Mouse (Mus musculus): ENCODE measurements at regions not wholly inside any gene's neighbourhood (a gene's known extent, or its start where the extent isn't known, plus 50 kb on each side); places are given as distances from the start of the nearest gene placed in this dataset.
A peak's percentile ranks its signal among the peaks of the same experiment; 100 is the strongest.

DNA sequence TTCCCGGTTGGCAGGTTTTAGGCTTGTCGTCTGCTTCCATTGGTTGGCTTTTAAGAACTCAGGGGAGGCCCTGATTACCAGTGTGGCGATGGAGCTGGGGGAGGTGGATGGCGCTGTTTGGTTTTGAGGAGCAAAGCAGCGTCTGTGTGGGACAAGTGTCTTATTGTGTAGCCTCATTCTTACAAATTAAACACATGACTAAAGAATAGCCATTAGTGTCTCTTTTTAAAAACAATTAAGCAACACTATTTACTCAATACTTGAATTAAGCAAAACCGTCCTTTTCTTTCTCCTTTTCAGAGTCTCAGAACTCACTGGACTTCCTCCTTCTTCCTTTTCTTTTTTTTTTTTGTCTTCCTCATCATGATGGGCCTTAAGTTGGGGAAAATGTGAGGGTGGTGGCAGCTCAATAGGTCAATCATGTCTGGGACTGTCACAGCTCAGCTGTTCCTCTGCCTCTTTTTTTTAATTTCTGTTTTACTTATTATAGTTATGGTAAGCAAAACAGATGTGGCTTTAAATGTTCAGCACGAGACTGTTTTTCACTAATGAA is 89.1 kb downstream of the Kcnrg start:
- no peak for DNase-seq

DNA sequence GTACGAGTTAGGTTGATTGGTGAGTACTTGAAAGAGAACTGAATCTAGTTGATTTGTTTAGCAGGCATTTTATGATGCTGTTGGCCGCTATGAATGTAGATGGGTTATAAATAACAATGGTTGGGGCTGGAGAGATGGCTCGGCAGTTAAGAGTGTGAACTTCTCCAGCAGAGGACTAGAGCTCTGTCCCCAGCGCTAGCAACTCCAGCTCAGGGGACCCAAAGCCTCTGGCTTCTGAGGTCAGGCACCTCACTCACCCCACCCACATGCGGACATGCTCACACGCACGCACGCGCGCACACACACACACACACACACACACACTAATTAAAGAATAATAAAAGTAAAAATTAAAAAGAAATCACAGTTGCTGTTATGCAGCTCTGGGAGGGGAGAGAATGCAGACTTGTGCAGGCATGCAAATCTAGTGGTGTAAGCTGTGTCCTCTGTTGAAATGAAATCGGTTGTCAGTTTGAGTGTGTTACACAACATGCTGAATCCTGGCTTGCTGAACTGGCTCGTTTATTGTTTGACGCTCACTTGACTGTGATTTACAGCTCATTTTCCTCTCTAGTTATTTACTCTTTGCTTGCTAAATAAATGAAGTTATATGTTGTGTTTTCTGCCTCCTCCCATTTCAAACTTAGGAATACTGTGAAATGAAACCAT is 89.8 kb downstream of the Kcnrg start:
- no peak for DNase-seq

DNA sequence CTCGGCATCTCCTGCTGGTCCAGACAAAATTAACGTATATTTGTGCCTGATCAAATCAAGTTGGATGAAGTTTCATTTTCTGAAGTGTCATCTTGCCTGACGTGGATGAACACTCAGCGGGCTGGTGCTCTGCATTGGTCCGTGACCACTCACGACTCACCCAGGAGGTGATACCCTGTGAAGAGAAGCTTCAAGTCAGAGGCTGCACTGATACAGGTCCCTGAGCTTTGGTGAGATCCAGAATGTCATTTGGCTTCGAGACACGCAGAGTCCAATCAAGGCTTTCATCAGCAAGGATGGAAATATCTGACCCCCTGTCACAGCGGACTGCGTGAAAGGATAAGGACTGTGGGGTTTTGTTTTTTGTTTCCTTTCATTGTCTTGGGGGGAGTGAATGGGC is 90.4 kb downstream of the Kcnrg start:
- no peak for DNase-seq

DNA sequence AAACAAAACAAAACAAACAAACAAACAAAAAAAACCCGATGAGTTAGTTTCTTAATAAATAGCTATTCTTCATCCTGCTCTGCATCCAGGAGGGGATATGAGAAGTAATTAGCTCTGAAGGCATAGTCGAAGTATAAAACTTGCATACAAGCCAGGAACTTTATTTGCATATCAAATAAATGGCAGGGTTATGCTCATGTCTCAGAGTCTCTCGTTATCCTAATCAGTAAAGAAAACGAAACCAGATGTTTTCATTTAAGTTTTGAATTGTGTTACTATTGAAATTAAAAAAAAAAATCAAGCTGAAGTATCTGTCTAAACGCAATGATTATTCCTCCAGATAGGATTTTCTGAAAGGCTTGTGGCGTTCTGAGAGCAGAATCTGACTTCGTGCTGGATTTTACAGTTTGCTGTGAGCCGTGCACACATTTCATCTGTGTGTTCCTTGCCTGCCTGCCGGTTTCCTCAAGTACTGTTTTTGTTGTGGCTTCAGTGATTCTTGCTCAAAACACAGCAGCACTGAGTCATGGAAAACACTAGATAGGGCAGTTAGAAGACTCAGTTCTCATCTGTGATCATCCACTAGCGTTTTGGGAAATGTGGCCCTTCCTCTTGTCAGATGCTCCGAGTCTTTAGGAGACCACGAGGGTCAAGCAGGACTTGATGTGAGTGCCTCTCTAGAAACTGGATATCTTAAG is 91.2 kb downstream of the Kcnrg start:
- no peak for DNase-seq

DNA sequence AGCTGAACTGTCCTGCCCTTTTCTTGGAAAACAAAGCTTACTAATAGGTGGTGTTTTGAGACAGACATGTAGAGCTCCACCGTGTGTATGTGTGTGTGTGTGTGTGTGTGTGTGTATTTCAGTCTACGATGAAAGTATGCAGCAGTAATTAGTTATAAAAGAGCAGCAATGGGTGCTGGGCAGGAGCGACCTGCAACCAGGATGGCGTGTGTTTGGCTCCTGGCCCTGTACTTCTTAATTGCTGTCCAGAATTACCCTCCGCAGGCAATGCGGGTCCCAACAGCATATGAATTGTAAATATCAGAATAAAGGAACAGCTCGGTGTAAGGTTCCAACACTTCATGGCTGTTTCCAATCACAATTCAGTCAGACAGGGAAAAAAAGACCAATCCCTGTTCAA is 92.4 kb downstream of the Kcnrg start:
- no peak for DNase-seq

DNA sequence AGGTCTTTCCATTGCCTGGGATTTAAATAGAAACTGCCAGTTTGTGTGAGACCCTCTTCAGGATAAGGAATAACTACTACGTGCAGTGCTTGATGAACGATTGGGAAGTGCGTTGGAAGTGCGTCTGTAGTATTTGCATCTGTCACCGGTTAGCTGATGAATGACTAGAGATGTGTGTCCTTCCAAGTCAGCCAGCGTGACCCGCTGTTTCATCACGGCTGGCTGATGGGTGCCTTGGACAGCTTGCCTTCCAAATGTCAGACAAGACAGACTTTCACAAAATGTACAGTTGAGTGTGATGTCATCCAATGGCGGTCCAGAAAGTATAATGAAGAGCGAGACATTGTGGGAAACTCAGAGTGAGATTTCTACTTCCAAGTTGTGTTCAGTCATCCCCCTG is 93.9 kb downstream of the Kcnrg start:
- DNase-seq = no peak

DNA sequence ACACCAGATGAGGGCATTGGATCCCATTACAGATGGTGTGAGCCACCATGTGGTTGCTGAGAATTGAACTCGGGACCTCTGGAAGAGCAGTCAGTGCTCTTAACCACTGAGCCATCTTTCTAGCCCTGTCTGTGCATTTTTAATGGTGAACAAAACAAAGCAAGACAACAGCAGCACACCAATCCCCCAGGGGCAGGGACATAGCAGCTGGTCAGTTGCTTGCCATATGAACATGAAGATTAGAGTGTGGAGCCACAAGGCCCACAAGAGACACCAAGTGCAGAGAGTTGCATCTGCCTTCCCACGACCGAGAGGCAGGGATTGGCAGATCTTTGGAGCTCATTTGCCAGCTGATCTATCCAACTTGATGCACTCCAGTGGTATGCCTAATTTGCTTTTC is 96.7 kb downstream of the Kcnrg start:
- no peak for DNase-seq

DNA sequence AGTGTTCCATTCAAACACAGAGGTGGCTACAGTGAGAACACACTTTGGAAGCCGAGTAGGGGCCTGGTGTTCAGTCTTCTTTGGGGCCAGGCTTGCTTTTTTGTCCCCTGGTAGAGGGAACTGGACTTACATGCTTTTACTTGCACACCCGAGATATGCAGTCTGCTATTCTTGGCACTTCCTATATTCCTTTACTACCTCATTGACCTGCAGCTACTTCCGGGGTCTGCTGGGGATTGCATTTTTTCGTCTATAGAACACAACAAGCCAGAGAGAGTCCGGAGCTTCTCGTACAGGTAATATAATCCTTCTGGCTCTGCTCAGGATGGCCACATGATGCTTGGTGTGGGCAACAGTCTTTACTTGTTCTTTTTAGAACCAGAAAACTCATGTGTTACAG is 99.7 kb downstream of the Kcnrg start:
- no peak for DNase-seq

DNA sequence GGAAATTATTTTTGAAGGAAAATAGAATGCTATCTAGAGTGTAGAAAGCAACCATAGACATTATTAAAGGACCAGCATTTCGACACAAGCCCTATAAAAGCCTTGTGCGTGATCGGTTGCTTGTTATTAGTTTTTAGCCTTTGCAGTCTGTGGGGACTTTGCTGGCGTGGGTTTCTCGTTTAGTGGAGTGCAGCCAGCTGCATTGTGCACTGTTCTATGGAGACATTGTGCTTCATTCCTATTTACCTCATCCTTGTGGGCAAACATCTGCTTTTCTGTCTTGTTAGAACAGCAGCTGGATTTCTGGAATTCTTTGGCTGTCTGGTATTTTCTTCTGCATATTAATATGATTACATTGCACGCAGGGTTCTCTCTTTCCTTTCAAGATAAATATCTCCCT is 101.1 kb downstream of the Kcnrg start:
- DNase-seq = no peak

DNA sequence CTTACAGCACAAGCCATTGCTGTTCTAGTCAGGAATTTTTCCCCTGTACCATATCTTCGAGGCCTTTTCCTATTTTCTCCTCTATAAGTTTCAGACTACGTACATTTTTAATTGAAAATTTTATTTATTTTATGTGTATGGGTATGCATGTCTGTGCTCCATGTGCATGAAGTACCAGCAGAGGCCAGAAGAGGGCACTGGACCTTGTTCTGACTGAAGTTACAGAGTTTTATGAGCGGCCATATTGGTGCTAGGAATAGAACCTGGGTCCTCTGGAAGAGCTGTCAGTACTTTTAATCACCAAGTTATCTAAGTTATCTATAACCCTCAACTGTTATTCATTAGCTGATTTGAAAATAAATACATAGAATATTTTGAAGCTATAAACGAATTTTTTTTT is 108.5 kb downstream of the Kcnrg start:
- no peak for DNase-seq

DNA sequence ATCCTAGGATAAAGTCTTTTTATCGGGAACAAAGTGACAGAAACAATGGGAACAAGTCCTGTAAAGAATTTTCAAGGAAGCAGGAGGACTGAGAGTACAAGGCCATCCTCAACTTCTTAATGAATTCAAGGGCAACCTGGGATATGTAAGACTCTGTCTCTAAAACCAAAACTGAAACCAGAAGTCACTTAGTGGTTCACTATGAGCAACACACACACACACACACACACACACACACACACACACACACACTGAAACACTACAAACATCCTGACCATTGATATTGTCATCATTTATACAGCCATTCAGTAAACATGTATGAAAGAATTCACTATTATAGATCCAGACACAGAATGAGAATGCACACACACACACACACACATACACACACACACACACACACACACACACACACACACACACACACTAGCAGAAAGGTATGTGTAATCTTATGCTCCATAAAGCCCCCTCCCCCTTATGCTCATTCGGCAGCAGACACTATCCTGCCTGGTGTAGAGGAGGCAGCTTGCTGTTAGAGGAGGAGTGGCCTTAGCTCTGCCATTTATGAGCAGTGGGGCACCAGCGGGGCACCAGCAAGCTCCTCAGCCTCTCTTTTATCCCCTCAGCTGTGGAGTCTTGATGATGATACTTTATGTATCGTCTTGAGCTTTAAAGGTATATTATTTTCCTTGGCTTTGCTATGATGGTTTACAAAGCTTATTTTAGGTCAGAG is 111.3 kb downstream of the Kcnrg start:
- no peak for DNase-seq

DNA sequence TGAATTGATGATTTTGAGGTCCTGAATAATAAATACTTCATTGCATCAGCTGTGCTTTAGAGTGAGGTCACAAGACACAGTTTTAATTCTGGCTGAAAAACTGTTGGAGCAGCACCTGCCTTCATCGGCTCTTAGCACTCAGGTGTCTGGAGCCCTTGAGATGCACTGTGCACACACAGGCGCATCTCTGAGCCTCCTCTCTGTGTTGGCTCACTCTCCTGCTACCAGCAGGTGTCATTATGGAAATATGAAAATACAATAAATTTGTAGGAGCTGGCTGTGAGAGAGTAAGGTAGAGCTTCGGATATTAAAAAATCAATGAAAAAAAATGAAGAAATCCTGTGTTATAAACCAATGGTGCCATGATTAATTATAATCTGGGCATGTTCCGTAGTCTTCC is 114.0 kb downstream of the Kcnrg start:
- DNase-seq = no peak

DNA sequence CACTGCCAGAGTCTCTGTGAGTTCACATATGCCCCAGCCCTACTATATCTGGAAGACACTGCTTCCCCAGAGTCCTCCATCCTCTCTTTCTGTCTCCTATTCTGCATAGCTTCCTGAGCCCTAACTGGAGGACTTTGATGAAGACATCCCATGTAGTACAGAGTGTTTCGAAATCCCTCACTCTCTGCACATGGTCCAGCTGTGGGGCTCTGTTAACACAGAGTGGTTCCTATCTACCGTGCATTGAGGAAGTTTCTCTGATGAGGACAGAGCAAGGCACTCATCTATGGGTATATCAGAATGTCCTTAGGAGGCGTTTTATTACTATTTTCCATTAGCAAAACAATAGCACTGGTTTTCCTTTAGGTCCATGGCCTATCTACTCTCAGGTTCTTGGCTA is 117.7 kb downstream of the Kcnrg start:
- no peak for DNase-seq

DNA sequence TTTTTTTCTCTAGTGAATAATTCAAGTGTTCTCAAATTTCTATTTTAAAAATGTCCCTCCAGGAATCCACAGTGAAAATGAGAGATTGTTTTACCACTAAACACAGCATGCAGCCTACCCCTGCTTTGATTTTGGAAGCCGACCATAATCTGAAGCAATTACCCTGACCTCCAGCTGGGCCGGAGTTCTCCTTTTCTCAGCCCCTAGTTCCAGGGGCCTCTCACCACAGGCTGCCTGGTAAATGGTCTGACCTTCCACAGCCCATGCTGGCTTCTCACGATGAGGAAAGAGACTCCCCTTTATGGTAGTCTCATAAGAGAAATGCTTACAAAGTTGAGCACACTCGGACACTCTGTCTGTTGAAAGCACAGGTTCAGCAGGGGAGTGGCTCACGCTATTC is 121.3 kb downstream of the Kcnrg start:
- no peak for DNase-seq

DNA sequence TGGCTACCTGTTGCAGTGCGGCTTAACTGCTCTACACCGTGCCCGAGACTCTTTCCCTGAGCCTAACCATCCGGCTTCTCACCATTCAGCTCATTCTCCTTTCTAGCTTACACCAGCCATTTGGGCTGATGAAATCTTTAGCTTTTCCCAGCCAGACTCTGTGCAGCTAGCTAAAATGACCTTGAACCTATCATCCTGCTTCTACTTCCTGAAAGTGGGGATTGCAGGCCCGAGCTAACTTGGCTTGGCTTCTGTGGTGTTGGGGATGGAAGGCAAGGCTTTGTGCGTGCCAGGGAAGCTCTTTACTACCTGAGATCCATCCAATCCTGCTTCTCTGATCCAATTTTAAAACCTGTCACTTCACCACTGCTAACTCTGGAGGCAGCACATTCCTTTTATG is 128.3 kb downstream of the Kcnrg start:
- no peak for DNase-seq

DNA sequence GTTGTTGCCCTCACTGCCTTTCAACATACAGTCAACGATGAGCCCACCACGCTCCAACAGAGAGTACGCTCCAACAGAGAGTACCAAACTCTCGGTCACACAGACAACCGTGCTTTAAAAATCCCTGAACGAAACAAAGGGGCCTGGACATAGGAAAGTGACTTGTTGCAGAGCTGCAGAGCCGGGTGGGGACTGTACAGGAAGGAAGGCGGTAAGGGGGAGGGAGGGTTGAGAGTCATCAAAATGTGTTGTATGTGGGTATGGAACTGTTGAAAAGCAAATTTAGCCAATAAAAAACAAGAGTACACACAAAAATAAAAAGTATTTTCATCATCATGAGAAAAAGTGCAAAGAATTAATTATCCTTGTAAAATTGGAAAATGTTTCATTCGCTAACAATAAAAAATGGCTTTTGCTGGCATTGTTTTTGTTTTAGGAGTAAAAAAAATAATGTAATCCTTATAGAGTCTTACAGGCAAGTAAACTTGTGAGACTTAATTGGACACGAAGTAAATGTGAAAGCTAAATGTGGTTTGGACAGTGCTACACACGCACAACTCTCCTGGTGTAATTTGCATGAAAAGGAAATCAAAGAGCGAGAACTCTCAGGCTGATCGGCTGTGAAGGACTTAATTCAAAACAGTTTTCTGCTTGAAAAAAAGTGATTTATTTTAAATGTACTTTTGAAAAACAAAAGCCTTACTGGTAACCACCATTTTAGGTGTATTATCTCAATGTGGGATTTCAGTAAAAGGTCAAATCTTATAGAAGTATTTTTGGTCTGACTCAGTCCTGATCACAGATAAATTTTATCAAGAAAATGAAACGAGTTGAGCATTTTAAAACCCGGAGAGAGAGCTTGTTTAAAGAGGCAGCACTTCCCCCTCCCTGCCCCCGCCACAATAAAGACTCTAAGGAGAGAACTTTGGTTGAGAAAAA is 129.4 kb downstream of the Kcnrg start:
- DNase-seq = no peak

DNA sequence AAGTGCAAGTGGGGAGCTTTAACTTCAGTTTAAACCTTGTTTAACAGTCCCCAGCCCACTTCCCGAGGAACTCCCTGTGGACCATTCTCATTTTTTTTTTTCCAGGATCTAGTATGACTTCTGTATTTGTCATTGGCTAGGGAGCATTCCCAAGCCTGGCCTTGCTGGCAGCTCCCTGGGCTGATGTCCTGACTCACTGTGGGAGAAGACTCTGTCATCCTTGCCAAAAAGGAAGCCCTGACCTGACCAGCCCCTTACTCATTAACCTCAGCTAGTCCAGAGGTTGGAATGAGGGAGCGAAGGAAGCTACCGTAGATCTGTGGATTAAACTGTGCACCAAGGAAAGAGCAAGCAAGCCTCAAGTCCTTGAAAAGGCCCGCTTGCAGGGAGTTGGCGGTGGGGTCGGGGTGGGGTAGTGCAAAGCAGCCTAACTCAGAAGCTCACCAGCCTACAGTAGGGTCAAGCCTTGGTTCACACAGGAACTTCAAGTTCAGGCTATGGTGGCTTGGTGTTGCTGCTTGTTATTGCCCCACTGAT is 130.3 kb downstream of the Kcnrg start:
- DNase-seq = no peak

DNA sequence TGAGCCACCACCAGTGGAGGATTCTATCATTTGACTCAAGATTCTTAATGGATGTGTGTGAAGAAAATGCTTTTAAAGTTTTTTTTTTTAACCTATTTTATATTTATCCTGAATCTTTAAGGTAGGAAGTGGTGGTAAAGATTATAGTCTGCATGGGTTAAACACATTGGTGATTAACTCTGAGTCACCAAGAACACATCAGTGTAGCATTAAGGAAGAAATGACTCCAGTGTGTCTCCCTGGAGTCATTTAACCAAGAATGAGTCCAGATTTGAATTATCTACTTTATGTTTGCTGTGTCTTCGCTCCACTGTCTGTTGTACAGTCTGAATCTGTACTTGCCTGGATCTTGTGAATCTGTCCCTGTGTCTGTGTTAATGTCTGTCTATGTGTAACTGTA is 132.2 kb downstream of the Kcnrg start:
- no peak for DNase-seq

DNA sequence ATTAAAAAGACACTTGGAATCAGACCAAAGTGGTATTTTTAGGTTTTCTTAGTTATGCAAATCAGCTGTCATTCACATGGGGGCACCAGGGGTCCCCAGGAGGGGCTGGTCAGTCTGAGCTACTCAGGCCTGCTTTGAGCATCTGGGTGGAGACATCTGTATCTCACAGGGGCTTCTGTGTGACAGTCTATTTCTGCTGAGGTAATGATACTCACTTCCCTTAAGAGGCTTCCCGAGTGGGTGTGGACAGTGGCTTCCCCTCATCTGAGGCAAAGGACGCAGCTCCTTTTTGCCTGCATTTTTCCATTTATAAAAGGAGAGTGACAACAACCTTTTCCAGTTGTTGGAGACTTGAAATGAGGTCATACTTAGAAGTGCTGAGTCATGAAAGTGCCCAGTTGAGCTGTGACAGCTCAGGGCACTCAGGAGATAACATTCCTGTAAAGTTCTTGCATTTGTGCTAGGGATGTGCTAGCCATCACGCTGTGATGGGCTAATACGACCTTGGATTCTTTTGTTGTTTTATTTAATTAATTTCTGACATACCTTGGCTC is 136.7 kb downstream of the Kcnrg start:
- no peak for DNase-seq

DNA sequence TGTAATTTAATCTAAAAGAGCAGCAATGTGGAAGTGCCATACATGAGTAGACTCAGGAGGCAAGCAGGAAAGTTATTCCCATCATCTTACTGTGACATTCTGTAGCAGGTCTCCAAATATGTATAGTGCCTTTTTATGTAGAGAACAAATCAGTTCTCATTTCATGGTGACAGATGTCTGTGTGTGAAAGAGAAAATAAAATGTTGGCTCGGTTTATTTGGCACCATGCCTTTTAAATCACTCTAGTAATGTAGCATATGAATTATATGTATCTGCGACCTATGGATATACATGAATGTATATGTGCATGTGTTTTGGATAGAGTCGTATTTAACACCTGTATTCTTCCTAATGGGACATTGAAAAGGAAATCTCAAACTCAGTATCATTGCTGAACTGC is 146.2 kb downstream of the Kcnrg start:
- no peak for DNase-seq

DNA sequence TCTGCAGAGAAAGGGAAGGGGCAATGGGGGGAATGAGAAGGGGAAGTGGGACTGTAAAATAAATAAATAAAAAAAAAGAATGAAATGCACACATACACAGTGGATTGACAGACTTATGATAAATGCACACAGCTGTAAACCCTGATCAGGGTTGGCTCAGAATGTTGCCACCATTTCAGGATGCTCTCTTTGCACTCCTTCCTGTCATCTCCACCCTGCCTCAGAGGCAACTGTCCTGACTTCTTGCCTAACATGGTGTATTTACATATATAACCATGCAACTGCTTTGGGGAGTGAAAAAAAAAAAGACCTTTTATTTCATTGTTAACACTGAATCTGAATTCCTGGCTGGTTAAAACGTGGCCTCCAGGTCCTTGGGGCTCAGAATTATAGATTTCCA is 149.4 kb downstream of the Kcnrg start:
- no peak for DNase-seq

DNA sequence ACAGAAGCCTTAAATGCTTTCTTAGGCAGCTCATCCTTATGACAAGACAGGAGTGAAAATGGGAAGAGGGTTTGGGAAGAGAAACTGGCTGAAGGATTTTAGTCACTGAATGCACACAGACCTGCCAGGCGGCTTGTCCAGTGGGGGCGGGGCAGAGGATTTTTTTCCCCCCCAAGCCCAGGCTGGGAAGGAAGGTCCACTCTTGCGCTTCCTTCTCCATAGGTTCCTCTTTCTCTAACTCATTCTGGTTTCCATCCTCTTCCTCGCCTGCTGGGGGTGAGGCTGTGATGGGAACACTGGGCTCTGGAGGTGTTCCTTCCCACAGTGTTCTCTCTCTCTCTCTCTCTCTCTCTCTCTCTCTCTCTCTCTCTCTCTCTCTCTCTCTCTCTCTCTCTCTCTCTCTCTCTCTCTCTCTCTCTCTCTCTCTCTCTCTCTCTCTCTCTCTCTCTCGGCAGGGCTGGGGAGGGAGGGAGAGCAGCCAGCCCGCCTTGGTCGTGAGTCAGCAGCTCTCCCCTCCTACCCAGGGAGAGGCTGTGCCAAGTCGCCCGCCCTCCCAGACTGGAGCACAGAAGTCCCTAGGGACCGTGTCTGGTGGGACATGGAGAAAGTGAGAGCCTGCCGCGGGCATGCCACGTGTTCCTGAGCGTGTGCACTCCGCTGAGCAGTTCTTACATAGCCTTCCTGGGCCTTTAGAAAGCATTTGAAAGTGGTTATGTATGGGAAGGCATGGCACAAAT is 150.0 kb downstream of the Kcnrg start:
- peak; percentile 68 for DNase-seq
